Mouse (Mus musculus) layer of hippocampus, postnatal 36 days (tissue): ENCODE data around the gene Nsf. TPM values are rescaled to one million over a fixed set of nuclear protein-coding genes. Genes with fewer than 3 reads are reported as not detected.
"Not testable (repeated sequence)": the region's sequence is repeated elsewhere in the genome, so short reads cannot be mapped to it uniquely, and the experiment has no call there.

Source experiments
- DNase-seq, 2 experiments: peaks; one replicate each; pipeline ENCODE4 v3.0.0; 2022
- total RNA-seq, 2 experiments: library from RNA; stranded (reverse); gene quantifications; 2 replicates each; pipeline ENCODE4 v1.2.3; 2021

Gene Nsf
- total RNA-seq = 1,000 to 10,000 TPM; 1,120 to 1,198 TPM

DNA sequence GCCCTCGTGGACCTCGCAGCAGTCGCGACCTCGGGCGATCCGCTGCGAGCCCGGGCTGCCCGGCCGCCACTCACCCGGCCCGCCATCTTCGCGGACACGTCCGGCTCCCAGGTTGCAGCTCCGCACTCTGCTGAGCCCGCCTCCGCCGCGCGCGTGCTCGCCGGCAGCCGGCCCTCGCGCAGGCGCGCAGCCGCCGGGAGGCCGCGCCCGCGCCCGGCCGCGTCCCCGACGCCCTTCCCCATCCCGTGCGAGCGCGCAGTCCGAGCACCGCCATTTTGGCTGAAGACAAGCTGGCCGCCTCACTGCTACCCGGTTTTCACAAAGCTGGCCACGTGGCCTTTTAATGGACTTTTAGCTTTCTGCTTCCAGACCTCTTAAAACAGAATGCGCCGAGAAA is at the start of gene Nsf:
Gene Nsf (minus strand): TSS at position 161 of the 397 bp plus-strand sequence.
- DNase-seq = peak; percentile 83 to 84

- DNase-seq = no peak
Measured at GRCm38 (mm10) chr11:104003397-104003796, 49.5 kb upstream of the Nsf start.

- DNase-seq = no peak
Measured at GRCm38 (mm10) chr11:104002191-104002590, 48.3 kb upstream of the Nsf start.

- no peak for DNase-seq
Measured at GRCm38 (mm10) chr11:104001395-104001955, 47.6 kb upstream of the Nsf start.

DNA sequence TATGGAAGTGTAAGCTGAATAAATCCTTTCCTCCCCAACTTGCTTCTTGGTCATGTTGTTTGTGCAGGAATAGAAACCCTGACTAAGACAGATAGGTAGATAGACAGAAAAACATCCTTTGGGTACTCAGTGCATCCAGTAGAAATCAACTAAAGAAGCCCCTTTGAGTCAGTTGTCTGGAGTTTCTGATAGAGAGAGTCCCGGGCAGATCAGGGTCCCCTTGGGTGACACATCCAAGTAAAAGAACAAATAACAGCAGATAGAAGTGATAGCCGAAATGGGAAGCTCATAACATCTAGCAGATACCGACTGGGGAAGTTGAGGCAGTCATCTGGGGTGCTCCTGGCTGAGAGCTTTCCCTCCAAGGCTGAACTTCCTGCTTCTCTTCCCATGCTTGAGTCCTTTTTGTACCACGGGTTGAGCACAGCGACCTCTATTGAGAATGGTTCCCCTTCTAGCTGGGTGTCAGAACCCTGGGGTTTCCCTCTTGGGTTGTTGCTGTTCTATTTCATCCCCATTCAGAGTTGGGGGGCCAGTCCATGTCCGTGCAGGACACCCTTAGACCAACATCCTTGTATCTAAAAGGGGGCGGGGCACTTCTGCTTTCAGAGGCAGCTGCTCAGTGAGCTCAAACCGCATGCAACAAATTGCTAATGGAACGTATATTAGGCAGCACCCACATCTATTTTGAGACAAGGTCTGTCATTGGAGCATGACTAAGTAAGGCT is 47.0 kb upstream of the Nsf start:
- DNase-seq = no peak

GRCm38 (mm10) chr11:103998737-103999136 is 44.9 kb upstream of the Nsf start:
- no peak for DNase-seq

DNA sequence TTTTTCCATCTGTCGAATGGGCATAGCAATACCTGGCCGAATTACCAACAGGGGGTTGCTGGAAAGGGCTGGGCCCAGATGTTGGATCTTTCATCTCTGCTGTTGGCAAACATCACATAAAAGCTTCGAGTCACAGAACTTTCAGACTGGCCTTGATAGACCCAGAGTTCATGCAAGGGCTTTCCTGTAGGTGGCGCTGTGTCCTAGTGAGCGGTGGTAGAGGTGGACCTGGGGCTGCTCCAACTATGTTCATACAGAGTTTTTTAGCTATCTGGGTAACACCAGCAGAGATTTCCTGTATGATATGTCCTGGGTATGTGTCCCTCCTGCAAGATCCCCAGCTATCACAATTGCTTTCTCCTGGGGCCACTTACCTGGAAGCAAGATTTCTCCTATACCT is 43.5 kb upstream of the Nsf start:
- peak; percentile 71 to 72 for DNase-seq

DNA sequence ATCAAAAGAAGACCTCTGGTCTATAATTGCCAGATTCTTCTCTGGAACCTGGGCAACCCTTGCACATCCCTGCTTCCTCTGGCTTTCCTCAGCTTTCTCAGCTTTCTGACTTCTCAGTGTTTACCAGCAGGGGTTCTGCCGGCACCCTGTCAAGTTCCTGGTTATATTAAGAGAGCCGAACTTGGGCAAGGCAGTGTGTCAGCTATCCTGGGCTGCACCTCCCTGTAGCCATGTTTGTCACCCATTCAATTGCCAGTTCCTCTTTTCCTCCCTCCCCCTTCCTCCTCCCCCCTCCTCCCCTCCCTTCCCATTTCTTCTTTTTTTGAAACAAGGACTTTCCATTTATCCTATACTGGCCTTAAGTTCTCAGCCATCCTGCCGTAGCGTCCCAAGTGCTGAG is 38.8 kb upstream of the Nsf start:
- no peak for DNase-seq

GRCm38 (mm10) chr11:103990049-103990557 is 36.2 kb upstream of the Nsf start:
- not testable (repeated sequence) for DNase-seq

GRCm38 (mm10) chr11:103987423-103987822 is 33.6 kb upstream of the Nsf start:
- peak; percentile 75 to 76 for DNase-seq

DNA sequence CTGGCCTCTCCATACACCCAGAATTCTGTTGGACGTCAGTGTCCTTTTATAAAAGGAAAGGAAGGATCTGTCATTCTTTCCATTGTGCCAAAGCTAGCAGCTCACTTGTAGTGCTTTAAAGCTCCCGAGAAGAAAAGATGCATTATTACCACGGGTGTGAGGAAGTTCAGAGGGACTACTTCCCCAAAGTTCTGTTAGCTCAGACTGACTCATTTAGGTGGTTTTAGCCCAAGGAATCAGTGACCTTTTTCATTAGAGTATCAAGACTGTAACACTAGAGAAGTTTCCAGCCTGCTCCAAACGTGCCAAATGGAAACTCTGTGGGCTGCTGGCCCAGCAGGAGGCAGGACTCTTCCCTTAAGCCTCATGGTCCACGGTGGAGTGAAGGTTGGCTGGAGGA is 30.2 kb upstream of the Nsf start:
- no peak for DNase-seq

GRCm38 (mm10) chr11:103981826-103982225 is 28.0 kb upstream of the Nsf start:
- no peak for DNase-seq

DNA sequence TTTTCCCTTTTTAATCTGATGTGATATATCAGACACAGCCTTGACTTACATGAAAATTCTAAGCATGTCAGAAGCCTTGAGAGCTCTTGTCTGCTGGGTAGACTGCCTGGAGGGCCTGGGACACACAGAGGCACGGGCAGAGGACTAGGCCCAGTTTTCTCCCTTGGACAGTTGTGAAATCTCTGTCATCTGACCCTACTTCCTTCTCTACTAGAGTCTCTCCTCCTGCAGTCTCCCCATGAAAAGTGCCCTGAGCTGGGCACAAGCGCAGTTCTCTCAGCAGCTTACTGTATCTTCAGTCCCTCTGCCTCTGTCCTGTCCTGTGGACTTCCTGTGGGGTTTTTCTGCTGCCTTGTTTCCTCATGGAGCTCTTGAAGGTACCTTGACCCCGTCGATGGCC is 25.5 kb upstream of the Nsf start:
- no peak for DNase-seq

DNA sequence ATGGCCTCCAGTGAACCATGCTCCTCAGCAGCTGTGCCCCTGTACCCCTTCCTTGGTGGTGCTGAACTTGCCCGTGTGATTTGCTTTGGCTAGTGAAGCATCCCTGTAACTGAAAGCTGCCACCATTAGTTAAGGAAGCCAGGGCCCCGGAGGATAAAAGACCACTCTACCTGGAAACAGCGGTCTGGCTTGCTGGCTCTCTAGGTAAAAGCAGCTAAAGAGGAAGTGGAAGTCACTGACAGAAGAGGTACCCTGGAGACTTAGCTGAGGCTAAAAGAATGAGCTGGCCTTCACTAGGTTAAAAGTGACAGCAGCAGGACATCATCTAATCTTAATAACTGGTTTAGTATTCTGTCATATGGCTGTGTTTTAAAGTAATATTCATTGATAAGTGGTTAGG is 17.0 kb upstream of the Nsf start:
- no peak for DNase-seq

GRCm38 (mm10) chr11:103969278-103969677 is 15.4 kb upstream of the Nsf start:
- DNase-seq = no peak

GRCm38 (mm10) chr11:103967106-103967735 is 13.4 kb upstream of the Nsf start:
- DNase-seq = peak in 1 of 2 experiments; percentile 31

DNA sequence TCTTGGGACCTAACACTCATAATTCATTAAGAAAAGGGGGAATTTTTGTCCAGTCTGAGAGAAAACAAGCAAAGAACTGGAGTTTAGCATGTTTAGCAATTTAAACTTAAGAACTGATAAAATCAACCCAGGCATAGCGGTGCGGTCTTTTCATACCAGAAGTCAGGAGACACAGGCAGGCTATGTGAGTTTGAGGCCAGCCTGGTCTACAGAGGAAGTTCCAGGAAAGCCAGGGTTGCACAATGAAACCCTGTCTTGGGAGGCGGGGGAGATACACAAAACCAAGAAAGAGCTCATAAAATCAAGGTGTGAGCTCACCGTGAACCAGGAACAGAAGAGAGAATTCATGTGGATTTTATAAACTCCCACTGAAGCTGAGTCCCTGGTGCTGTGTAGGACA is 3.0 kb upstream of the Nsf start:
- DNase-seq = no peak

- peak in 1 of 2 experiments; percentile 36 for DNase-seq
Measured at GRCm38 (mm10) chr11:103953032-103953895, 592 bp downstream of the Nsf start.

GRCm38 (mm10) chr11:103952635-103953031 is 1.2 kb downstream of the Nsf start:
- DNase-seq = no peak

GRCm38 (mm10) chr11:103951106-103951505 is 2.8 kb downstream of the Nsf start:
- DNase-seq = no peak

GRCm38 (mm10) chr11:103948952-103949351 is 4.9 kb downstream of the Nsf start:
- DNase-seq = no peak

GRCm38 (mm10) chr11:103942740-103943139 is 11.1 kb downstream of the Nsf start:
- DNase-seq = no peak

- no peak for DNase-seq
Measured at GRCm38 (mm10) chr11:103941351-103941750, 12.5 kb downstream of the Nsf start.
